Mouse (Mus musculus) retina, postnatal 7 days (tissue): ENCODE results near the gene Dyrk1a.

Experiments used
- DNase-seq: peaks from one replicate; pipeline ENCODE4 v3.0.0-alpha.2; 2012; ENCODE audit warnings: low read depth, low spot score

Gene Dyrk1a

GRCm38 (mm10) chr16:94569229-94570176, at the start of gene Dyrk1a:
Dyrk1a (plus strand) TSS chr16:94570010.
- peak; percentile 100 for DNase-seq

- no peak for DNase-seq
Observed at GRCm38 (mm10) chr16:94523594-94524377, 46.0 kb upstream of the Dyrk1a start.

GRCm38 (mm10) chr16:94524691-94525090, 45.1 kb upstream of the Dyrk1a start:
- no peak for DNase-seq

DNA sequence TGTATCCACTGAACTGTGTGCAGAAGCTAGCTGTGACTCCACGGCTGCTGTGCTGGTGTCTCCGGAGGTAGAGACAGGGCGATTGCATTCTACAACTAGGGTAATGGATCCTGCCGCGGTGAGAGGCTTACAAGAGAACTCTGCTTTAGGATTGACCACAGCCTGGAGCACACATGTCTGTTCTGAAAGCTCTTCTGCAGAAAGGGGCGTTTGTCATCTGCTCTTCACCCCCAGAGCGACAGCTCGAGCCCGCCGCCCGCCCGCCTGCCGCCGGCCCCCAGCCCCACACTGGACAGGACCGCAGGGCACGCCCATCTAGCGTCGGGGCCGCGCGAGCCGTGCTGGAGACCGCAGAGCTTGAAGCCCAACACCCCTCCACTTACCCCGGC, 43.9 kb upstream of the Dyrk1a start:
- no peak for DNase-seq

DNA sequence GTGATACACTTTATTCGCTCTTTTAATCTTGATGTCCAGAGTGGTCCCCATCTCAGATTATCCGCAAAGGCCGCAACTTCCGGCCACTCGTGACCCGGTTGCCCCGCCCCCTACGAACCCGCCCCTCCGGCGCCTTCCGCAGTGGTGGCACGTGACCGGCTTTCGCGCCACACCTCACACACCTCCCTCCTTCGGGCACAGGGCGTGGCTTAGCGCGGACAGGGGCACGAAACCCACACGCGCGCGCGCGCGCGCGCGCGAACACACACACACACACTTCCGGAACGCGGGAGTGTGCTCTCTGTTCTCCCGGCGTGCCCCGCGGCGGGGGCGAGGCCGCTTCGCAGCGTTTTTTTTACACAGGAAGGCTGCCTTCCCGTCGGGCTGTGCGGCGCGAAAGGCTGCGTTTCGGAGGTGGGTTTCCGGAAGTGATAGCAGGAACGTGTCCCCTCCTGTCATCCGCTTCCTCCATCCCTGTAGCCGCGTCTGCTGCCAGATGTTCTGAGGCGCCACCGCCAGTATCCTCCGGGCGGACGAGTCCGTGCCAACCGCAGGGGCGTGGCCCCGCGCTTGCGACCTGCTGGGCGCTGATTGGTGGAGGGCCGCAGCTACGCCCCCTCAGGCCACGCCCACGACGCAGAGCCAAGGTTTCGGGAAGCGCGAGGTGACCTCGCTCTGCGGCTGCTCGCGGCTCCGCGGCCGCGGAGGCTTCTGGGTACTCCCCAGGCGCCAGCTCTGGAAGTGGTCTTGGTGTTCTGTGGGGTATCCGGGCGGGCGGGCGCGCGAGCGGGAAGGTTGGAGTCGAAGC, 43.3 kb upstream of the Dyrk1a start, which contains the start of gene Vps26c:
Vps26c (minus strand) TSS at position 487 of the 808 bp plus-strand sequence.
- peak; percentile 96 for DNase-seq

- DNase-seq = no peak
Observed at GRCm38 (mm10) chr16:94527152-94527534, 42.7 kb upstream of the Dyrk1a start.

GRCm38 (mm10) chr16:94527546-94527945, 42.3 kb upstream of the Dyrk1a start:
- no peak for DNase-seq

- no peak for DNase-seq
Observed at GRCm38 (mm10) chr16:94531268-94531667, 38.5 kb upstream of the Dyrk1a start.

DNA sequence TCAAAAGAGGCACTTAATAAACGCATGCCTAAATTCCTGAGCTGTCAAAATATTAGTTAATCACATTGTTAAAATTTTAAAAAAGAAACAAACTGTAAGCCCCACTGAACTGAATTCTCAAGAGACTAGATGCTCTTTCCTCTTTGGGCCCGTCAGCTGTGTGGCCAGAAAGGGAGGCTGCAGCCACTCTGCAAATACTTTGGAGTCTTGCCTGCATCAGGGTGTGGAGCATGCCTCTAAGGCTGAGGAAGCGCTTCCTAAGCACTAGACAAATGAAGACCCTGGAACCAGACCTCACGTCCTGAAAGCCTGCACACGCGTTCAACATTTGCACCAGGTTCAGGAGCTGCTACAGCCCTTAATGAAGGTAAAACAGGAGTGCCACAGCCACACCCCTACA, 36.1 kb upstream of the Dyrk1a start:
- DNase-seq = no peak

DNA sequence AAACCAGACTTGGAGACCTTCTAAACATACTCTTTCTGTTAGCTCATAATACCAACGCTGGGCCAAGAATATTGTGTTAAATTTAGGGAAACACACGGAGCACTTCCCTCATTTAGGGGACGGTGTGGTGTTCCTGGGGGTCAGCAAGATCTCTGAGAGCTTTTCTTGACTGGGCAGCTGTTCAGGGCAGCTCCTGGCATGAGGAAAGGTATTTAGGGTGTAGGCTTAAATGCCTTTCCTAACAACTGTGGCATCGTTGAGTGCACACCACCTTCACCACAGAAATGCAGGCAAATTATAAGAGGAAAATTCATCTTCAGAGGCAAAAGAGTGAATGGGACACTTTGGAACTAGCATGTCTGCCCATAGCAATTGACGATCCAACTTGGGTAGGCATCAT, 34.1 kb upstream of the Dyrk1a start:
- no peak for DNase-seq

- DNase-seq = no peak
Observed at GRCm38 (mm10) chr16:94536417-94537158, 33.2 kb upstream of the Dyrk1a start.

DNA sequence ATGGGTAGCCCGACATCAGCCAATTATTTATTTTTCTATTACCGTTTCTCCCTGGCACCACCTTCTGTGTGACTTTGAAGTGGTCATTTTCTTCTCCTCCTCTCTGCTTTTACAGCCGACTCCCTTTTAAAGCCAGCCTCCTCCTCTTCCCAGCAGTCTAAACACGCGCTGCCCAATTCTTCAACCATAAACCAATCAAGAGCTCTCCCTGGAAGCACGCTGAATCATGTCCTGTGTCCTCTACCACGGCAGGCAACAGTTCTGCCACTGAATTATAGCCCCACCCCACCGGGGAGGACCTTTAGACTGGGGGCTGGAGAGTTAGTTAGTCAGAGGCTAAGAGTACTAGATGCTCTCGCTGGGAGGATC, 32.7 kb upstream of the Dyrk1a start:
- no peak for DNase-seq

DNA sequence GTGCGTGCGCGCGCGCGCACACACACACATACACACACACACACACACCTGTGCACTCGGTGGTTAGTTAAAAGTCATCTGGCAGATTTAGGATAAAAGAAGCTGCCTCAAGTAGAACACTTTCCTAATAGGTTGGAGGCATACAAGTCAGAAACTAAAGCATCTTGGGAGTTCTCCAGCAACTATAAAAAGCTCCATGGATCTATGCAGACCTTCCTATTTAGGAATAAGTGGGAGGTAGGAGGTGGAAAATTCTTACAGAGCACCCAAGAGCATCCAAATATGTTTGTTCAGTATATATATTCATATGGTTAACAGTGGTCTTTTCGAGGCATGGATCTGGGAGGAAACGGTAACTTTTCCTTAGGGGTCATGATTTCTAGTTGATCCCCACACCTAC, 29.7 kb upstream of the Dyrk1a start:
- DNase-seq = no peak

DNA sequence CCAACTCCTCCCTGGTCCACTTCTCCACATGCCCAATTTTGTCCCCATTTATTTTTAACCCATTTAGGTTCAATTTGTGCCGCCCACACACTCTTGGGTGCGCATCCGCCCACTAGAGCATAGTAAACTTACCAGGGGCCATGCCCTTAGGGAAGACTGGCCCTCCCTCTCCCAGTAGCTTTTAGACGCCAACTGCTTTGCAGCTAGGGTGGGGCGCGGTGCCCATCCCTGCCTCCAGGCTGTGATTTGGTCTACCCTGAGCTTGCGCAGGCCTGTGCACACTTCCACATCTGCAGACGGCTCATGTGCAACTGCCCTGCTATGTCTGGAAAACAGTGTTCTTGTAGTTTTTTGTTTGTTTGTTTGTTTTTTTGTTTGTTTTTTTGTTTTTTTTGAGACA, 26.9 kb upstream of the Dyrk1a start:
- DNase-seq = no peak

DNA sequence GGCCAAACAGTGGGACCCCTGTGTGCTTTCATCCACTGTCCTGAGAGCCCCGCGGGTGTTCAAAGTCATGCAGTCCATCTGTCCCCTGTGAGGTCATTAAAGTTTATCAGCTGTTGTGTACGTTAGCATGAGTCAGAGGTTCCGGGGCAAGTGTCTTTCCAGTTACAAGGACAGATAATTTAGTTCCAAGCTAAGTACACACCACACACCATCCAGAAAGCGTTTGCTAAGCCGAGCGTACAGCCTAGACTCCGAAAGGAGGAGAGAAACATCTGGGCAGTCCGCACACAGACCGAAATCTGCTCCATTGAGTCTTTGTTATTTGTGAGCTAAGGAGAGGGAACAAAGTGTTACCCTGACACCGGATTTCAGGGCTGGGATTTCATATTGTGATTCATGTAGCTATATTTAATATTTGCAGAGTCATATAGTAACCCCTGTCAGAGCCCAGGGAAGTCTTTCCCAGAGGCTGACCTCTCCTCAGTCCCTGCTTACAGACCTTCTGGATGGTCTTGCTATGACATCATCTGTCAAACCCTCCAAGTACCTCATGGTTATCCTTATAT, 25.2 kb upstream of the Dyrk1a start:
- no peak for DNase-seq

GRCm38 (mm10) chr16:94545781-94546562, 23.8 kb upstream of the Dyrk1a start:
- no peak for DNase-seq

DNA sequence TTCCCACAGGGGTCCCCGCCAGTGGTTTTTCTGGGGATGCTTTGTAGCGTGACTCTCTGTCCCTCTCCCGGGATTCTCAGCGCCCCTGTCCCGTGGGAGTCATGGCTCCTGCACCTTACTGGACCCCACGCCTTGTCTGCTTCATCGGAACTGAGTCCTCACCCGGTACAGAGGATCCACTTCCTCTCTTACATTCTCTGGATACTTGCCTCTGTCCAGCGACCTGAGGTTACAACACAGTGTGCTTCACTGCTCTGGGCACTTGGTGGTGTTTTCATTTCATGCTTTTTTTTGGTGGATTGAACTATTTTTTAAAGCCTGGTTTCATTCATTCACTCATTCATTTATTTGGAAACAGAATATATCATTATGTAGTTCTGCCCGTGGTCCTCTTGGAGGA, 20.0 kb upstream of the Dyrk1a start:
- no peak for DNase-seq

- DNase-seq = no peak
Observed at GRCm38 (mm10) chr16:94551934-94552333, 17.9 kb upstream of the Dyrk1a start.

- DNase-seq = no peak
Observed at GRCm38 (mm10) chr16:94555346-94555745, 14.5 kb upstream of the Dyrk1a start.

DNA sequence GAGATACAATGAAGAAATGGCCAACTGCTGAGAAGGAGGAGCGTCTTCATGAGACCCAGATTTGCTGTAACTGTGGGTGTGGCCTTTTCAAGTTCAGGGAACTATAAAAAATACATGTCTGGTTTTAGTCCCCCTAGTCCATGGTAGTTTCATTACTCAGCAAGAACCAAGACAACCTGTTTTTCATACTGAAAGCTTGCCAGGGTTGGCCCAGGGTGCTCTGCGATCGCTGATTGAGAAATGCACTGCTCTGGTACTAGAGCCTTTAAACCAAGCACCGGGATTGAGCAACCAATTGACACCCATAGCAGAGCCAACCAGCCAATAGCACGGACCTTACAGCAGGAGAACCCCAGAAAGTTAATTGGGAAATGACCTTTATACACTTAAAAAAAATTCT, 13.6 kb upstream of the Dyrk1a start:
- DNase-seq = no peak
